Mouse (Mus musculus) brain, embryonic 14.5 days (tissue): ENCODE measurements around the gene Rdh16f2. TPM values are rescaled to one million over a fixed set of nuclear protein-coding genes. Genes with fewer than 3 reads are reported as not detected.
"Not testable (repeated sequence)": the region's sequence is repeated elsewhere in the genome, so short reads cannot be mapped to it uniquely, and the experiment has no call there.

Source experiments
- DNase-seq: peaks from one replicate; pipeline ENCODE4 v3.0.0-alpha.2; 2011; ENCODE audit warnings: low read depth
- CTCF ChIP-seq: fragments of 200-500 bp; IDR thresholded peaks from 2 replicates; pipeline ENCODE4 v1.5.1; 2012; ENCODE audit warnings: inconsistent platforms, mild to moderate bottlenecking, moderate library complexity, borderline replicate concordance; ENCODE audit not compliant: insufficient read depth, insufficient read length; ENCODE audit errors: extremely low read depth
- POLR2A ChIP-seq: fragments of 200-500 bp; IDR thresholded peaks from 2 replicates; pipeline ENCODE4 v1.6.1; 2012; ENCODE audit warnings: mild to moderate bottlenecking, inconsistent platforms, borderline replicate concordance; ENCODE audit not compliant: poor library complexity, insufficient read depth, insufficient read length, severe bottlenecking; ENCODE audit errors: extremely low read depth
- polyA plus RNA-seq: library from polyadenylated mRNA; depleted of rRNA; stranded (reverse); fragments of >200 nt; gene quantifications from 2 replicates; pipeline ENCODE4 v1.2.3, GENCODE M21; 2012

The Rdh16f2 gene
- polyA plus RNA-seq, 1 experiment, result not detected

- peak; percentile 17 for DNase-seq
- TF ChIP-seq POLR2A (no peak), CTCF (peak; percentile 35; the same call in 1 of the 2 replicates)
Measured at GRCm38 (mm10) chr10:127872484-127872883, 6.2 kb downstream of the Rdh16f2 start.

GRCm38 (mm10) chr10:127877681-127878080 is 11.4 kb downstream of the Rdh16f2 start:
- TF ChIP-seq CTCF (no peak), POLR2A (no peak)
- no peak for DNase-seq

GRCm38 (mm10) chr10:127878262-127879057 is 12.2 kb downstream of the Rdh16f2 start:
- TF ChIP-seq POLR2A, result no peak
- TF ChIP-seq CTCF, result no peak
- DNase-seq, result no peak

- peak; percentile 2 for DNase-seq
- no peak for TF ChIP-seq CTCF
- TF ChIP-seq POLR2A, result no peak
Measured at GRCm38 (mm10) chr10:127879155-127879688, 12.9 kb downstream of the Rdh16f2 start.

- TF ChIP-seq CTCF, result no peak
- TF ChIP-seq POLR2A, result no peak
- no peak for DNase-seq
Measured at GRCm38 (mm10) chr10:127881041-127881440, 14.8 kb downstream of the Rdh16f2 start.

GRCm38 (mm10) chr10:127886551-127886950 is 20.3 kb downstream of the Rdh16f2 start:
- no peak for TF ChIP-seq POLR2A
- no peak for TF ChIP-seq CTCF
- no peak for DNase-seq

GRCm38 (mm10) chr10:127886971-127887370 is 20.7 kb downstream of the Rdh16f2 start:
- no peak for TF ChIP-seq POLR2A
- no peak for TF ChIP-seq CTCF
- no peak for DNase-seq

GRCm38 (mm10) chr10:127888605-127889004 is 22.3 kb downstream of the Rdh16f2 start, which contains the start of gene Rdh7:
Gene Rdh7, minus strand, starts transcription at chr10:127888817.
- no peak for DNase-seq
- TF ChIP-seq POLR2A (no peak), CTCF (no peak)

GRCm38 (mm10) chr10:127891481-127891880 is 25.2 kb downstream of the Rdh16f2 start:
- no peak for TF ChIP-seq CTCF
- no peak for TF ChIP-seq POLR2A
- no peak for DNase-seq

GRCm38 (mm10) chr10:127893163-127894022 is 27.1 kb downstream of the Rdh16f2 start:
- not testable (repeated sequence) for DNase-seq

GRCm38 (mm10) chr10:127896705-127897104 is 30.4 kb downstream of the Rdh16f2 start:
- no peak for TF ChIP-seq CTCF
- TF ChIP-seq POLR2A, result no peak
- no peak for DNase-seq
